Mouse (Mus musculus) forebrain, embryonic 11.5 days (tissue): Measurements from ENCODE around the gene Tmem168. TPM values are rescaled to one million over a fixed set of nuclear protein-coding genes. Genes with fewer than 3 reads are reported as not detected.

Experiments
- ATAC-seq: fragments of 200-750 bp; cut with Nextera tagmentation; replicated peaks from 2 replicates; pipeline ENCODE4 v1.8.0; 2017; ENCODE audit warnings: moderate TSS enrichment; ENCODE audit not compliant: low FRiP score
- DNase-seq: peaks from one replicate; pipeline ENCODE4 v3.0.0-alpha.2; 2017; ENCODE audit warnings: low spot score
- H3K27ac ChIP-seq: fragments of 300-500 bp; sonication (generic); 2 replicates; pipeline ENCODE4 v1.5.1; 2014; ENCODE audit warnings: low read depth, low read length
- H3K27me3 ChIP-seq: fragments of 300-500 bp; sonication (generic); 2 replicates; pipeline ENCODE4 v1.6.1; 2014; ENCODE audit warnings: mild to moderate bottlenecking, low read length, mixed read lengths; ENCODE audit not compliant: control insufficient read depth, insufficient read depth
- H3K36me3 ChIP-seq: fragments of 300-500 bp; sonication (generic); 2 replicates; pipeline ENCODE4 v1.6.1; 2014; ENCODE audit warnings: mild to moderate bottlenecking, low read length, moderate library complexity, mixed read lengths; ENCODE audit not compliant: control insufficient read depth, insufficient read depth
- H3K4me1 ChIP-seq: fragments of 300-500 bp; sonication (generic); replicated peaks from 2 replicates; pipeline ENCODE4 v1.6.1; 2014; ENCODE audit warnings: low read length, mixed read lengths; ENCODE audit not compliant: control insufficient read depth, insufficient read depth
- H3K4me2 ChIP-seq: fragments of 300-500 bp; sonication (generic); 2 replicates; pipeline ENCODE4 v1.6.1; 2014; ENCODE audit warnings: low read depth, mild to moderate bottlenecking, low read length, moderate library complexity, mixed read lengths; ENCODE audit not compliant: severe bottlenecking
- H3K4me3 ChIP-seq: fragments of 300-500 bp; sonication (generic); 2 replicates; pipeline ENCODE4 v1.5.1; 2014; ENCODE audit warnings: low read depth, low read length
- H3K9ac ChIP-seq: fragments of 300-500 bp; sonication (generic); 2 replicates; pipeline ENCODE4 v1.6.1; 2014; ENCODE audit warnings: low read length
- H3K9me3 ChIP-seq: fragments of 300-500 bp; sonication (generic); 2 replicates; pipeline ENCODE4 v1.6.1; 2016; ENCODE audit warnings: low read length, mixed read lengths; ENCODE audit not compliant: control insufficient read depth
- WGBS: fragments of 180-500 bp; shearing (Covaris S2); extraction: QIAGEN DNeasy Blood & Tissue Kit; methylation state at CpG from one replicate; pipeline ENCODE4 v1.1.7; 2014; 5-methylcytosine and 5-hydroxymethylcytosine counted together
- polyA plus RNA-seq: library from polyadenylated mRNA; unstranded; fragments of >200 nt; fragmentation: Nextera tagmentation; extraction: Ambion mirVana; gene quantifications from 2 replicates; pipeline ENCODE4 v1.2.1, GENCODE M21; 2014

Tmem168 gene
- polyA plus RNA-seq, 1 experiment from 2014 or later: 34.1 TPM

GRCm38 (mm10) chr6:13541761-13542160 lies 66.1 kb downstream of the Tmem168 start:
- no peak for ATAC-seq
- no peak overlapping the region for H3K9ac ChIP-seq

DNA sequence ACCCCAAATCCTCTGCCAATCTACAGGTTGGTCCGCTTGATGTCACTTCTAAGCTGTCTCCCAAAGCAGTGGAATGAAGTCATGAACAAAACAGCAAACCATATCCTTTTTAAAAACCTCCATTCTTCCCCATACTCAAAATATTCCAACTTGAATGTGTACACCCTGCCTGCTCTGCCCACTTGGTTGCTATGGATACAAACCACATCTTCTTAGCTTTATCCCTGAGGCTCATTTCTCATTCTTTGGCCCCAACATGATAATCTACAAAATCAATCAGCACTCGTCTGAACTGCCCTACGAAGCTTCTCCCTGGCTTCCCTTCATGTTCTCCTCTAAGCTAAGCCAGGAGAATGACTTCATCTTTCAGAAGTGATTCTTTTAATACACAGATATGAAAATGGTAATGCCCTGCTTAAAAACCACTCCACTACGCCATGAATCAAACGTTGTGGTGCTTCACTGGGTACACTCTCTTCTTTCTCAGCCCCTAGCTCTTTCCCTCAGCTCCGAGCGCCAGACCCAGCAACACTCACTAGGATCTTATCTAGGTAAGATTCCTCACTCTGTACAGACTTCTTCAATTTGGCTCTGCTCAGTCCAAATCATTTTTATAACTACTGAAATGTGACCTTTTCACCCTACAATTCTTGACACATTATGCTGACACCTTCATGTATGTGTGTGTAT lies 70.5 kb downstream of the Tmem168 start:
- WGBS: 83% methylated on average over 7 of the region's 7 CpGs
- Histone ChIP-seq H3K36me3 (no peaks in the 10 kb centered on the region), H3K9ac (no peak overlapping the region), H3K4me2 (no peak overlapping the region), H3K9me3 (no peaks in the 10 kb centered on the region), H3K27me3 (no peaks in the 10 kb centered on the region), H3K27ac (no peak overlapping the region), H3K4me1 (no peaks in the 10 kb centered on the region), H3K4me3 (no peak overlapping the region)
- no peak for DNase-seq
- ATAC-seq: no peak

More at GRCm38 (mm10) chr6:13541761-13542160, 66.1 kb downstream of the Tmem168 start:
- Histone ChIP-seq H3K27ac (no peak overlapping the region), H3K4me3 (no peak overlapping the region), H3K36me3 (no peaks in the 10 kb centered on the region), H3K4me2 (no peak overlapping the region), H3K4me1 (no peaks in the 10 kb centered on the region), H3K9me3 (no peaks in the 10 kb centered on the region), H3K27me3 (no peaks in the 10 kb centered on the region)
- WGBS: 82% methylated on average over 3 of the region's 3 CpGs
- no peak for DNase-seq

Other genes with a start within 250 kb of the Tmem168 start
- 24.4 and 29.1 TPM in 2 replicates for gene Bmt2, start 69.9 kb upstream of the Tmem168 start, polyA plus RNA-seq
- gene Gpr85, start 231.8 kb upstream of the Tmem168 start, polyA plus RNA-seq: 13.3 and 16.4 TPM in 2 replicates